Mouse (Mus musculus) forebrain, embryonic 11.5 days (tissue): Measurements from ENCODE around the gene Olfr308. TPM values are rescaled to one million over a fixed set of nuclear protein-coding genes. Genes with fewer than 3 reads are reported as not detected.
"Not testable (repeated sequence)": the region's sequence is repeated elsewhere in the genome, so short reads cannot be mapped to it uniquely, and the experiment has no call there.

Source experiments
- ATAC-seq: fragments of 200-750 bp; cut with Nextera tagmentation; replicated peaks from 2 replicates; pipeline ENCODE4 v1.8.0; 2017; ENCODE audit warnings: moderate TSS enrichment; ENCODE audit not compliant: low FRiP score
- DNase-seq: peaks from one replicate; pipeline ENCODE4 v3.0.0-alpha.2; 2017; ENCODE audit warnings: low spot score
- H3K27ac ChIP-seq: fragments of 300-500 bp; sonication (generic); 2 replicates; pipeline ENCODE4 v1.5.1; 2014; ENCODE audit warnings: low read depth, low read length
- H3K27me3 ChIP-seq: fragments of 300-500 bp; sonication (generic); 2 replicates; pipeline ENCODE4 v1.6.1; 2014; ENCODE audit warnings: mild to moderate bottlenecking, low read length, mixed read lengths; ENCODE audit not compliant: control insufficient read depth, insufficient read depth
- H3K36me3 ChIP-seq: fragments of 300-500 bp; sonication (generic); 2 replicates; pipeline ENCODE4 v1.6.1; 2014; ENCODE audit warnings: mild to moderate bottlenecking, low read length, moderate library complexity, mixed read lengths; ENCODE audit not compliant: control insufficient read depth, insufficient read depth
- H3K4me1 ChIP-seq: fragments of 300-500 bp; sonication (generic); replicated peaks from 2 replicates; pipeline ENCODE4 v1.6.1; 2014; ENCODE audit warnings: low read length, mixed read lengths; ENCODE audit not compliant: control insufficient read depth, insufficient read depth
- H3K4me2 ChIP-seq: fragments of 300-500 bp; sonication (generic); 2 replicates; pipeline ENCODE4 v1.6.1; 2014; ENCODE audit warnings: low read depth, mild to moderate bottlenecking, low read length, moderate library complexity, mixed read lengths; ENCODE audit not compliant: severe bottlenecking
- H3K4me3 ChIP-seq: fragments of 300-500 bp; sonication (generic); 2 replicates; pipeline ENCODE4 v1.5.1; 2014; ENCODE audit warnings: low read depth, low read length
- H3K9ac ChIP-seq: fragments of 300-500 bp; sonication (generic); 2 replicates; pipeline ENCODE4 v1.6.1; 2014; ENCODE audit warnings: low read length
- H3K9me3 ChIP-seq: fragments of 300-500 bp; sonication (generic); 2 replicates; pipeline ENCODE4 v1.6.1; 2016; ENCODE audit warnings: low read length, mixed read lengths; ENCODE audit not compliant: control insufficient read depth
- WGBS: fragments of 180-500 bp; shearing (Covaris S2); extraction: QIAGEN DNeasy Blood & Tissue Kit; methylation state at CpG from one replicate; pipeline ENCODE4 v1.1.7; 2014; 5-methylcytosine and 5-hydroxymethylcytosine counted together
- polyA plus RNA-seq: library from polyadenylated mRNA; unstranded; fragments of >200 nt; fragmentation: Nextera tagmentation; extraction: Ambion mirVana; gene quantifications from 2 replicates; pipeline ENCODE4 v1.2.1, GENCODE M21; 2014

Olfr308 gene
- not detected in 2 replicates for polyA plus RNA-seq

- Histone ChIP-seq H3K27me3 (no peaks in the 10 kb centered on the region), H3K9me3 (no peaks in the 10 kb centered on the region), H3K27ac (no peak within 1 kb of the TSS), H3K36me3 (no peaks in the 10 kb centered on the region), H3K4me3 (no peak within 1 kb of the TSS), H3K4me1 (no peaks in the 10 kb centered on the region), H3K4me2 (no peak within 1 kb of the TSS), H3K9ac (no peak within 1 kb of the TSS)
- ATAC-seq (no peak), DNase-seq (no peak)
Observed at GRCm38 (mm10) chr7:86325530-86325929, at the start of gene Olfr308. Gene Olfr308 (minus strand): TSS chr7:86325630.

GRCm38 (mm10) chr7:86366828-86367227 is 41.4 kb upstream of the Olfr308 start, which contains the start of gene Olfr305:
Gene Olfr305 (minus strand): TSS chr7:86366928.
- Histone ChIP-seq H3K27me3 (no peaks in the 10 kb centered on the region), H3K4me3 (no peak within 1 kb of the TSS), H3K9me3 (no peaks in the 10 kb centered on the region), H3K4me2 (no peak within 1 kb of the TSS), H3K27ac (no peak within 1 kb of the TSS), H3K36me3 (no peaks in the 10 kb centered on the region), H3K4me1 (no peaks in the 10 kb centered on the region), H3K9ac (no peak within 1 kb of the TSS)
- DNase-seq = no peak
- no peak for ATAC-seq
- 83% methylated on average over 1 of the region's 1 CpGs for WGBS

- not testable (repeated sequence) for H3K4me2 ChIP-seq, DNase-seq, H3K9ac ChIP-seq, H3K9me3 ChIP-seq, H3K27me3 ChIP-seq, H3K4me3 ChIP-seq, H3K36me3 ChIP-seq, H3K27ac ChIP-seq, H3K4me1 ChIP-seq, ATAC-seq
- WGBS = 92% methylated on average over 9 of the region's 9 CpGs
Observed at GRCm38 (mm10) chr7:86346296-86346695, 20.9 kb upstream of the Olfr308 start.

- no peak overlapping the region for H3K4me2 ChIP-seq
- ATAC-seq (no peak), DNase-seq (no peak)
- H3K9me3 ChIP-seq = no peaks in the 10 kb centered on the region
- no peaks in the 10 kb centered on the region for H3K27me3 ChIP-seq
- H3K36me3 ChIP-seq = no peaks in the 10 kb centered on the region
- no peaks in the 10 kb centered on the region for H3K4me1 ChIP-seq
- H3K9ac ChIP-seq = no peak overlapping the region
- no peak overlapping the region for H3K4me3 ChIP-seq
- no peak overlapping the region for H3K27ac ChIP-seq
- 63% methylated on average over 3 of the region's 3 CpGs for WGBS
Observed at GRCm38 (mm10) chr7:86344253-86344652, 18.8 kb upstream of the Olfr308 start.

GRCm38 (mm10) chr7:86342881-86343565 is 17.6 kb upstream of the Olfr308 start:
- no peak for ATAC-seq
- no peaks in the 10 kb centered on the region for H3K4me1 ChIP-seq
- no peak for DNase-seq

GRCm38 (mm10) chr7:86337486-86337885 is 12.1 kb upstream of the Olfr308 start, which contains the start of gene Olfr307:
Gene Olfr307 (minus strand): TSS chr7:86337586.
- WGBS = 78% methylated on average over 1 of the region's 1 CpGs
- Histone ChIP-seq H3K4me2 (no peak within 1 kb of the TSS), H3K27me3 (no peaks in the 10 kb centered on the region), H3K9ac (no peak within 1 kb of the TSS), H3K9me3 (no peaks in the 10 kb centered on the region), H3K27ac (no peak within 1 kb of the TSS), H3K4me3 (no peak within 1 kb of the TSS), H3K36me3 (no peaks in the 10 kb centered on the region), H3K4me1 (no peaks in the 10 kb centered on the region)
- DNase-seq (no peak), ATAC-seq (no peak)

More at GRCm38 (mm10) chr7:86342881-86343565, 17.6 kb upstream of the Olfr308 start:
- Histone ChIP-seq H3K9ac (no peak overlapping the region), H3K4me3 (no peak overlapping the region), H3K4me2 (no peak overlapping the region), H3K9me3 (no peaks in the 10 kb centered on the region), H3K27me3 (no peaks in the 10 kb centered on the region), H3K27ac (no peak overlapping the region), H3K36me3 (no peaks in the 10 kb centered on the region)
- WGBS = 81% methylated on average over 14 of the region's 14 CpGs

GRCm38 (mm10) chr7:86321323-86321722 is 4.1 kb downstream of the Olfr308 start:
- 91% methylated on average over 2 of the region's 2 CpGs for WGBS

GRCm38 (mm10) chr7:86313608-86314007 is 11.8 kb downstream of the Olfr308 start, which contains the start of gene Olfr309:
Gene Olfr309 (minus strand): TSS chr7:86313708.
- Histone ChIP-seq H3K27ac (no peak within 1 kb of the TSS), H3K9me3 (no peaks in the 10 kb centered on the region), H3K9ac (no peak within 1 kb of the TSS), H3K4me2 (no peak within 1 kb of the TSS), H3K4me3 (no peak within 1 kb of the TSS), H3K36me3 (no peaks in the 10 kb centered on the region), H3K27me3 (no peaks in the 10 kb centered on the region), H3K4me1 (no peaks in the 10 kb centered on the region)
- no peak for DNase-seq
- no peak for ATAC-seq
- 72% methylated on average over 2 of the region's 2 CpGs for WGBS

More at GRCm38 (mm10) chr7:86321323-86321722, 4.1 kb downstream of the Olfr308 start:
- Histone ChIP-seq H3K4me3 (no peak overlapping the region), H3K4me2 (no peak overlapping the region), H3K36me3 (no peaks in the 10 kb centered on the region), H3K27me3 (no peaks in the 10 kb centered on the region), H3K9me3 (no peaks in the 10 kb centered on the region), H3K9ac (no peak overlapping the region), H3K4me1 (no peaks in the 10 kb centered on the region), H3K27ac (no peak overlapping the region)
- ATAC-seq = no peak
- no peak for DNase-seq

GRCm38 (mm10) chr7:86277072-86277471 is 48.4 kb downstream of the Olfr308 start, which contains the start of gene Olfr310:
Gene Olfr310 (minus strand): TSS chr7:86277172.
- Histone ChIP-seq H3K4me1 (no peaks in the 10 kb centered on the region), H3K9ac (no peak within 1 kb of the TSS), H3K27me3 (no peaks in the 10 kb centered on the region), H3K9me3 (no peaks in the 10 kb centered on the region), H3K36me3 (no peaks in the 10 kb centered on the region), H3K4me3 (no peak within 1 kb of the TSS), H3K4me2 (no peak within 1 kb of the TSS), H3K27ac (no peak within 1 kb of the TSS)
- DNase-seq (no peak), ATAC-seq (no peak)
- 70% methylated on average over 1 of the region's 1 CpGs for WGBS
